Comparison of ENCODE assay signal across 17 mouse cellular contexts in genomic region chr15:94032957-94033356, GRCm38 (mm10).
DNase-seq lines count a peak whose midpoint lies in the region; TF ChIP-seq lines count a peak whose summit lies in the region.
"Had no signal": no experiment of that assay in that cellular context is flagged by ENCODE, and none has a peak within 500 bp of the region (broad histone marks: within the 10 kb centered on the region; RNA-seq: fewer than 3 reads in every experiment).

No protein-coding gene starts in this region.

- intact Hi-C loops in heart, postnatal 10 days (cut with DNase I), result no loop called here
- intact Hi-C loops in left cerebral cortex, postnatal 14 days (cut with DNase I), result no loop called here

- peak; percentile 48 for DNase-seq in heart, adult 11 months
- no peak for DNase-seq in heart, postnatal 10 days
- peak; percentile 23 for DNase-seq in left cerebral cortex, adult 11 months (ENCODE audit: low spot score)
- no peak for DNase-seq in left cerebral cortex, postnatal 14 days (ENCODE audit: low spot score in 2 of 2)
- DNase-seq in brain, adult 2 months (ENCODE audit: low read depth, low spot score), result peak; percentile 83
- DNase-seq in brain, embryonic 14.5 days (ENCODE audit: low read depth), result peak; percentile 58
- DNase-seq: adrenal gland, postnatal 25 days; B cell, adult 2 months; cerebellum, adult 2 months; cerebellum, postnatal 14 days; gastrocnemius, postnatal 14 days; heart, postnatal 36 days; kidney, adult 2 months; kidney, postnatal 36 days; liver; lung, adult 2 months; lung, postnatal 10 days had no signal

- no peak for TF ChIP-seq CTCF in brain, embryonic 14.5 days (IDR thresholded peaks at IDR 0.05; ENCODE audit: borderline replicate concordance, extremely low read depth, insufficient read depth, insufficient read length)

- TF ChIP-seq POLR2A in brain, embryonic 14.5 days (IDR thresholded peaks at IDR 0.05; ENCODE audit: borderline replicate concordance, extremely low read depth, insufficient read depth, insufficient read length, poor library complexity, severe bottlenecking), result no peak

Comparison
In these comparisons a context has a peak if more than half of its experiments do, and no peak if none do; other contexts are left out.
1. DNase-seq: peak in heart, adult 11 months (single experiment), left cerebral cortex, adult 11 months (single experiment), brain, adult 2 months (single experiment) and brain, embryonic 14.5 days (single experiment); none in heart, postnatal 10 days (0 of 2) and left cerebral cortex, postnatal 14 days (0 of 2).